Mouse (Mus musculus) heart, adult 2 months (tissue): Measurements from ENCODE around the gene Prickle2.

ENCODE experiments used
- CTCF ChIP-seq: fragments of 200-600 bp; IDR thresholded peaks from 2 replicates; pipeline ENCODE4 v1.8.1; 2022; ENCODE audit warnings: antibody characterized with exemption, mild to moderate bottlenecking, moderate library complexity
- POLR2A ChIP-seq: fragments of 200-500 bp; IDR thresholded peaks from 2 replicates; pipeline ENCODE4 v1.6.1; 2011; ENCODE audit warnings: mild to moderate bottlenecking, low read depth, low read length, control low read depth; ENCODE audit not compliant: insufficient read depth

DNA sequence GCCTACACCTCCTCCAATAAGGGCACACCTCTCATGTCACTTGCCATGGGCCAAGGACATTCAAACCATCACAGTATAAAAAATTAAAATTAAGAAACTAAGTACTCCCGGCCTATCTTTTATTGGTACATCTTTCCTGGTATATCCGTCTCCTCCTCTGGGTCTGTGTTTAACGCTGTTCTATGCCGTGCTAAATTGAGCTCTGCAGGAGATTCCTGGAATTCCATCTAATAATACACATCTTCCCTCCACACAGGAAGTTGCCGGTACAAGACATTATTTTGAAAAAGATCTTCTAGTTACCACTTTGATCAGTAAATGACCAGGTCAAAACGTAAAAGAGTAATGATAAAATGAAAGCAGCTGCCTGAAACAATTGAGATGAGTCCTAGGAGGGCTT, 207.4 kb downstream of the Prickle2 start:
- TF ChIP-seq CTCF (no peak), POLR2A (no peak)
